Mouse (Mus musculus): Measurements from ENCODE around the gene Zfp648.

Zfp648 gene

GRCm38 (mm10) chr1:154220566-154220965, 19.6 kb downstream of the Zfp648 start:
- no peak for DNase-seq (ENCODE audit: low read depth, low spot score)

- DNase-seq (ENCODE audit: low read depth, low spot score) = peak; percentile 62
Observed at GRCm38 (mm10) chr1:154223807-154224207, 22.8 kb downstream of the Zfp648 start.

- no peak for DNase-seq (ENCODE audit: low read depth, low spot score)
Observed at GRCm38 (mm10) chr1:154232594-154232993, 31.6 kb downstream of the Zfp648 start.

- no peak for DNase-seq (ENCODE audit: low read depth, low spot score)
Observed at GRCm38 (mm10) chr1:154233033-154233432, 32.0 kb downstream of the Zfp648 start.

GRCm38 (mm10) chr1:154234814-154235213, 33.8 kb downstream of the Zfp648 start:
- DNase-seq (ENCODE audit: low read depth, low spot score) = no peak

GRCm38 (mm10) chr1:154238876-154239275, 37.9 kb downstream of the Zfp648 start:
- no peak for DNase-seq (ENCODE audit: low read depth, low spot score)

- DNase-seq (ENCODE audit: low read depth, low spot score) = no peak
Observed at GRCm38 (mm10) chr1:154251186-154251585, 50.2 kb downstream of the Zfp648 start.

GRCm38 (mm10) chr1:154252739-154253138, 51.8 kb downstream of the Zfp648 start:
- peak; percentile 86 for DNase-seq (ENCODE audit: low read depth, low spot score)

Data from telencephalon, adult 2 months (tissue).